Mouse (Mus musculus) adrenal gland, postnatal 36 days (tissue): ENCODE measurements around the gene Mgat1. TPM values are rescaled to one million over a fixed set of nuclear protein-coding genes. Genes with fewer than 3 reads are reported as not detected.
A peak's percentile ranks its signal among the peaks of the same experiment; 100 is the strongest.
"Not testable (repeated sequence)": the region's sequence is repeated elsewhere in the genome, so short reads cannot be mapped to it uniquely, and the experiment has no call there.

ENCODE experiments used
- DNase-seq, 2 experiments: peaks; one replicate each; pipeline ENCODE4 v3.0.0; 2021; ENCODE audit warnings: mixed read lengths in 1 of 2
- total RNA-seq, 2 experiments: library from RNA; stranded (reverse); gene quantifications; 2 replicates each; pipeline ENCODE4 v1.2.3; 2021

Mgat1 gene
- total RNA-seq, 2 experiments from 2014 or later = 113 to 135 TPM

- no peak for DNase-seq
Observed at GRCm38 (mm10) chr11:49263149-49263548, 19.2 kb downstream of the Mgat1 start.

GRCm38 (mm10) chr11:49264081-49264480 is 20.1 kb downstream of the Mgat1 start:
- DNase-seq = no peak

GRCm38 (mm10) chr11:49264622-49265021 is 20.6 kb downstream of the Mgat1 start:
- peak in 1 of 2 experiments; percentile 25 for DNase-seq

GRCm38 (mm10) chr11:49265101-49265500 is 21.1 kb downstream of the Mgat1 start:
- DNase-seq = no peak

GRCm38 (mm10) chr11:49266671-49267070 is 22.7 kb downstream of the Mgat1 start:
- no peak for DNase-seq

GRCm38 (mm10) chr11:49267316-49267715 is 23.3 kb downstream of the Mgat1 start:
- DNase-seq = no peak

- DNase-seq = no peak
Observed at GRCm38 (mm10) chr11:49267970-49268579, 24.1 kb downstream of the Mgat1 start.

- DNase-seq = no peak
Observed at GRCm38 (mm10) chr11:49269761-49270160, 25.8 kb downstream of the Mgat1 start.

GRCm38 (mm10) chr11:49270368-49270767 is 26.4 kb downstream of the Mgat1 start:
- no peak for DNase-seq

- peak; percentile 47 for DNase-seq
Observed at GRCm38 (mm10) chr11:49271334-49271733, 27.3 kb downstream of the Mgat1 start.

- no peak for DNase-seq
Observed at GRCm38 (mm10) chr11:49273834-49274519, 30.0 kb downstream of the Mgat1 start.

GRCm38 (mm10) chr11:49278222-49278621 is 34.2 kb downstream of the Mgat1 start, which contains the start of gene Olfr1393:
Olfr1393 (plus strand) TSS chr11:49278304.
- DNase-seq = no peak

- DNase-seq = not testable (repeated sequence)
Observed at GRCm38 (mm10) chr11:49284982-49285381, 41.0 kb downstream of the Mgat1 start, which contains the start of gene Olfr1392. Olfr1392 (plus strand) TSS chr11:49285282.

- no peak for DNase-seq
Observed at GRCm38 (mm10) chr11:49287251-49287650, 43.3 kb downstream of the Mgat1 start.

GRCm38 (mm10) chr11:49292777-49293176 is 48.8 kb downstream of the Mgat1 start:
- no peak for DNase-seq

GRCm38 (mm10) chr11:49304441-49304840 is 60.5 kb downstream of the Mgat1 start, which contains the start of gene Olfr10:
Olfr10 (plus strand) TSS chr11:49304741.
- DNase-seq = no peak

GRCm38 (mm10) chr11:49308547-49308946 is 64.6 kb downstream of the Mgat1 start:
- DNase-seq = not testable (repeated sequence)

Other genes starting within 250 kb of the Mgat1 start
- 1 to 10 TPM; 2.5 to 4.8 TPM for gene 9930111J21Rik2, start 192.9 kb upstream of the Mgat1 start, total RNA-seq
- gene Tgtp2, start 180.0 kb upstream of the Mgat1 start, total RNA-seq = 1 to 10 TPM; 2.4 to 3.6 TPM
- gene Ifi47, start 167.6 kb upstream of the Mgat1 start, total RNA-seq = 1 to 10 TPM; 3.9 to 6.6 TPM
- gene Olfr1396, start 129.3 kb upstream of the Mgat1 start, total RNA-seq = 1 to 10 TPM; 1.1 to 2.1 TPM
- not detected for gene Olfr1395, start 101.9 kb upstream of the Mgat1 start, total RNA-seq
- gene Olfr1394, start 89.8 kb upstream of the Mgat1 start, total RNA-seq = not detected
- gene Btnl9, start 57.0 kb upstream of the Mgat1 start, total RNA-seq = 10 to 100 TPM; 20.0 to 48.6 TPM
- gene Zfp62, start 40.9 kb upstream of the Mgat1 start, total RNA-seq = 10 to 100 TPM; 29.7 to 33.3 TPM
- not detected for gene Olfr1393, start 34.1 kb downstream of the Mgat1 start, total RNA-seq
- not detected for gene Olfr1392, start 41.1 kb downstream of the Mgat1 start, total RNA-seq
- gene Olfr10, start 60.5 kb downstream of the Mgat1 start, total RNA-seq = not detected
- not detected for gene Olfr1391, start 78.6 kb downstream of the Mgat1 start, total RNA-seq
- not detected for gene Olfr1390, start 91.0 kb downstream of the Mgat1 start, total RNA-seq
- not detected for gene Olfr1389, start 178.9 kb downstream of the Mgat1 start, total RNA-seq
- under 1 TPM in 1 of 2 experiments, not detected in 1; 0.13 TPM for gene Olfr1388, start 192.4 kb downstream of the Mgat1 start, total RNA-seq
- not detected for gene Olfr1387, start 211.2 kb downstream of the Mgat1 start, total RNA-seq
- gene Olfr1386, start 220.9 kb downstream of the Mgat1 start, total RNA-seq = not detected
- gene Olfr1385, start 244.9 kb downstream of the Mgat1 start, total RNA-seq = not detected